Mouse (Mus musculus) heart, embryonic 14.5 days (tissue): ENCODE data around the gene Plvap. TPM values are rescaled to one million over a fixed set of nuclear protein-coding genes. Genes with fewer than 3 reads are reported as not detected.
A peak's percentile ranks its signal among the peaks of the same experiment; 100 is the strongest.

Experiments used
- ATAC-seq: fragments of 200-750 bp; cut with Nextera tagmentation; 2 replicates; pipeline ENCODE4 v1.8.0; 2017; ENCODE audit warnings: low read depth, moderate TSS enrichment; ENCODE audit not compliant: insufficient number of reproducible peaks, insufficient read depth, low FRiP score
- H3K27ac ChIP-seq, 2 experiments: fragments of 200-500 bp in 1 of 2; fragments of 300-500 bp in 1 of 2; sonication (generic) in 1 of 2; replicated peaks in 1 of 2; 2 replicates each; pipeline ENCODE4 v1.5.1; 2012 to 2014; ENCODE audit warnings: low read depth in 2 of 2, low read length in 2 of 2, control low read depth in 1 of 2, mild to moderate bottlenecking in 1 of 2, mixed read lengths in 1 of 2; ENCODE audit not compliant: control insufficient read depth in 1 of 2, insufficient read depth in 1 of 2
- H3K27me3 ChIP-seq: fragments of 300-500 bp; sonication (generic); 2 replicates; pipeline ENCODE4 v1.6.1; 2014; ENCODE audit warnings: mild to moderate bottlenecking, low read length, control low read depth; ENCODE audit not compliant: control insufficient read depth, insufficient read depth
- H3K36me3 ChIP-seq: fragments of 300-500 bp; sonication (generic); 2 replicates; pipeline ENCODE4 v1.6.1; 2014; ENCODE audit warnings: mild to moderate bottlenecking, control low read depth, low read length, mixed read lengths; ENCODE audit not compliant: control insufficient read depth, insufficient read depth
- H3K4me1 ChIP-seq, 2 experiments: fragments of 200-500 bp in 1 of 2; fragments of 300-500 bp in 1 of 2; sonication (generic) in 1 of 2; 2 replicates each; pipeline ENCODE4 v1.6.1; 2012 to 2014; ENCODE audit warnings: low read length in 2 of 2, control low read depth in 1 of 2, mixed read lengths in 1 of 2; ENCODE audit not compliant: control insufficient read depth in 2 of 2, insufficient read depth in 2 of 2
- H3K4me2 ChIP-seq: fragments of 300-500 bp; sonication (generic); 2 replicates; pipeline ENCODE4 v1.6.1; 2014; ENCODE audit warnings: mild to moderate bottlenecking, low read length
- H3K4me3 ChIP-seq, 2 experiments: fragments of 200-500 bp in 1 of 2; fragments of 300-500 bp in 1 of 2; sonication (generic) in 1 of 2; 2 replicates each; pipeline ENCODE4 v1.5.1; 2012 to 2014; ENCODE audit warnings: low read length in 2 of 2, mild to moderate bottlenecking in 2 of 2, control low read depth in 1 of 2, low read depth in 1 of 2, moderate library complexity in 1 of 2; ENCODE audit not compliant: control insufficient read depth in 1 of 2, insufficient read depth in 1 of 2
- H3K9ac ChIP-seq: fragments of 300-500 bp; sonication (generic); 2 replicates; pipeline ENCODE4 v1.6.1; 2014; ENCODE audit warnings: mild to moderate bottlenecking, low read length
- H3K9me3 ChIP-seq: fragments of 300-500 bp; sonication (generic); 2 replicates; pipeline ENCODE4 v1.6.1; 2016; ENCODE audit warnings: low read length, control low read depth; ENCODE audit not compliant: control insufficient read depth
- WGBS: fragments of 180-500 bp; shearing (Covaris S2); extraction: QIAGEN DNeasy Blood & Tissue Kit; methylation state at CpG from one replicate; pipeline ENCODE4 v1.1.7; 2014; 5-methylcytosine and 5-hydroxymethylcytosine counted together
- polyA plus RNA-seq: library from polyadenylated mRNA; unstranded; fragments of >200 nt; fragmentation: Nextera tagmentation; extraction: Ambion mirVana; gene quantifications from 2 replicates; pipeline ENCODE4 v1.2.1, GENCODE M21; 2014

The Plvap gene
- polyA plus RNA-seq, 1 experiment from 2014 or later = 121 TPM

- Histone ChIP-seq H3K27me3 (no peaks in the 10 kb centered on the region), H3K4me2 (no peak overlapping the region), H3K4me3 (no peak overlapping the region), H3K4me1 (peaks cover 28 to 52% of the 10 kb centered on the region in 2 experiments), H3K9me3 (no peaks in the 10 kb centered on the region), H3K36me3 (peaks cover 29% of the 10 kb centered on the region), H3K27ac (peak overlapping the region; percentile 61 to 66), H3K9ac (peak overlapping the region; percentile 21; the same call in 1 of the 2 replicates)
- peak; percentile 51 for ATAC-seq
- WGBS = 33% methylated on average over 11 of the region's 11 CpGs
These were observed 15.1 kb downstream of the Plvap start for GRCm38 (mm10) chr8:71496481-71496880.

- Histone ChIP-seq H3K9me3 (no peaks in the 10 kb centered on the region), H3K4me1 (peaks cover 28 to 52% of the 10 kb centered on the region in 2 experiments), H3K27ac (peak overlapping the region; percentile 61 to 66), H3K4me3 (no peak overlapping the region), H3K36me3 (peaks cover 36% of the 10 kb centered on the region), H3K9ac (no peak overlapping the region), H3K4me2 (no peak overlapping the region), H3K27me3 (no peaks in the 10 kb centered on the region)
- 82% methylated on average over 5 of the region's 5 CpGs for WGBS
- ATAC-seq = no peak
These were observed 15.7 kb downstream of the Plvap start for GRCm38 (mm10) chr8:71495811-71496210.

GRCm38 (mm10) chr8:71495039-71495438 is 16.5 kb downstream of the Plvap start:
- WGBS = 24% methylated on average over 16 of the region's 16 CpGs
- no peaks in the 10 kb centered on the region for H3K9me3 ChIP-seq
- no peak overlapping the region for H3K9ac ChIP-seq
- peak overlapping the region; percentile 16; the same call in 1 of the 2 replicates for H3K4me2 ChIP-seq
- no peak for ATAC-seq
- H3K27me3 ChIP-seq = no peaks in the 10 kb centered on the region
- H3K4me1 ChIP-seq = peaks cover 28 to 52% of the 10 kb centered on the region in 2 experiments
- H3K36me3 ChIP-seq = peaks cover 43% of the 10 kb centered on the region
- peak overlapping the region in 1 of 2 experiments; percentile 61; a peak in 3 of 4 replicates for H3K27ac ChIP-seq
- no peak overlapping the region for H3K4me3 ChIP-seq

GRCm38 (mm10) chr8:71488454-71488853 is 23.1 kb downstream of the Plvap start:
- peak; percentile 83 for ATAC-seq
- peak overlapping the region; percentile 78 to 85 for H3K4me3 ChIP-seq
- H3K9ac ChIP-seq = peak overlapping the region; percentile 85
- peaks cover 5 to 14% of the 10 kb centered on the region in 2 experiments; a peak in 3 of 4 replicates for H3K4me1 ChIP-seq
- H3K36me3 ChIP-seq = peaks cover 34% of the 10 kb centered on the region
- no peaks in the 10 kb centered on the region for H3K9me3 ChIP-seq
- under 1% methylated on average over 22 of the region's 22 CpGs for WGBS
- peak overlapping the region; percentile 67 to 75 for H3K27ac ChIP-seq
- H3K4me2 ChIP-seq = peak overlapping the region; percentile 99
- H3K27me3 ChIP-seq = no peaks in the 10 kb centered on the region

GRCm38 (mm10) chr8:71487691-71488445 is 23.7 kb downstream of the Plvap start, which contains the start of gene Gtpbp3:
Gene Gtpbp3, plus strand, starts transcription at chr8:71488103.
- Histone ChIP-seq H3K4me1 (peaks cover 5 to 14% of the 10 kb centered on the region in 2 experiments; a peak in 3 of 4 replicates), H3K9me3 (no peaks in the 10 kb centered on the region), H3K4me2 (peak within 1 kb of the TSS; percentile 99), H3K27ac (peak within 1 kb of the TSS; percentile 67 to 75), H3K27me3 (no peaks in the 10 kb centered on the region), H3K4me3 (peak within 1 kb of the TSS; percentile 78 to 85), H3K9ac (peak within 1 kb of the TSS; percentile 85), H3K36me3 (peaks cover 28% of the 10 kb centered on the region)
- WGBS = 1% methylated on average over 33 of the region's 33 CpGs
- 0 out of 2 replicates have a peak, but pooled peaks have one; percentile 8 for ATAC-seq

- no peak overlapping the region for H3K27ac ChIP-seq
- WGBS = 21% methylated on average over 7 of the region's 7 CpGs
- ATAC-seq = no peak
- peak overlapping the region; percentile 92 for H3K4me2 ChIP-seq
- peak overlapping the region in 1 of 2 experiments; percentile 71; a peak in 2 of 4 replicates for H3K4me3 ChIP-seq
- H3K27me3 ChIP-seq = 0 out of 2 replicates have a peak, but pooled peaks cover 7% of the 10 kb centered on the region
- H3K9me3 ChIP-seq = no peaks in the 10 kb centered on the region
- peaks cover 5 to 14% of the 10 kb centered on the region in 2 experiments; a peak in 3 of 4 replicates for H3K4me1 ChIP-seq
- peak overlapping the region; percentile 13; the same call in 1 of the 2 replicates for H3K9ac ChIP-seq
- H3K36me3 ChIP-seq = peaks cover 11% of the 10 kb centered on the region
These were observed 25.4 kb downstream of the Plvap start for GRCm38 (mm10) chr8:71486136-71486529.

- WGBS = 8% methylated on average over 37 of the region's 58 CpGs
- Histone ChIP-seq H3K9me3 (no peaks in the 10 kb centered on the region), H3K27me3 (peaks cover 9% of the 10 kb centered on the region; the same call in 1 of the 2 replicates), H3K4me2 (peak within 1 kb of the TSS; percentile 92), H3K9ac (peak within 1 kb of the TSS; percentile 87), H3K36me3 (peaks cover 7% of the 10 kb centered on the region), H3K4me1 (peaks cover 5 to 14% of the 10 kb centered on the region in 2 experiments; a peak in 3 of 4 replicates), H3K27ac (0 out of 4 replicates have a peak within 1 kb of the TSS, but pooled peaks of 1 of the 2 experiments have one; percentile 47), H3K4me3 (peak within 1 kb of the TSS; percentile 70 to 71)
- peak; percentile 54 for ATAC-seq
These were observed 26.1 kb downstream of the Plvap start, which contains the start of gene Ano8 for GRCm38 (mm10) chr8:71485142-71486135. Gene Ano8, minus strand, starts transcription at chr8:71485963.
